Mouse (Mus musculus) lung, adult 18-20 months (tissue): Measurements from ENCODE around the gene Rhob.
A peak's percentile ranks its signal among the peaks of the same experiment; 100 is the strongest.

Source experiments
- DNase-seq, 2 experiments: peaks; one replicate each; pipeline ENCODE4 v3.0.0; 2022; ENCODE audit warnings: mixed read lengths in 2 of 2

Rhob gene

GRCm38 (mm10) chr12:8499871-8500596 lies at the start of gene Rhob:
Gene Rhob (minus strand): TSS chr12:8500009.
- peak; percentile 99 for DNase-seq

- peak; percentile 68 to 73 for DNase-seq
Measured at GRCm38 (mm10) chr12:8547357-8547756, 47.5 kb upstream of the Rhob start.

GRCm38 (mm10) chr12:8546801-8547200 lies 47.0 kb upstream of the Rhob start:
- DNase-seq, result no peak

- no peak for DNase-seq
Measured at GRCm38 (mm10) chr12:8545066-8545610, 45.3 kb upstream of the Rhob start.

GRCm38 (mm10) chr12:8542371-8542770 lies 42.6 kb upstream of the Rhob start:
- no peak for DNase-seq

GRCm38 (mm10) chr12:8539471-8539870 lies 39.7 kb upstream of the Rhob start:
- DNase-seq, result no peak

- no peak for DNase-seq
Measured at GRCm38 (mm10) chr12:8537291-8537690, 37.5 kb upstream of the Rhob start.

GRCm38 (mm10) chr12:8536221-8536965 lies 36.6 kb upstream of the Rhob start:
- DNase-seq, result no peak

GRCm38 (mm10) chr12:8535596-8535995 lies 35.8 kb upstream of the Rhob start:
- no peak for DNase-seq

- no peak for DNase-seq
Measured at GRCm38 (mm10) chr12:8534915-8535314, 35.1 kb upstream of the Rhob start.

- no peak for DNase-seq
Measured at GRCm38 (mm10) chr12:8527770-8528169, 28.0 kb upstream of the Rhob start.

GRCm38 (mm10) chr12:8527175-8527574 lies 27.4 kb upstream of the Rhob start:
- DNase-seq, result no peak

GRCm38 (mm10) chr12:8524062-8524461 lies 24.3 kb upstream of the Rhob start:
- no peak for DNase-seq

- no peak for DNase-seq
Measured at GRCm38 (mm10) chr12:8522711-8523110, 22.9 kb upstream of the Rhob start.

- peak; percentile 84 to 85 for DNase-seq
Measured at GRCm38 (mm10) chr12:8521375-8522047, 21.7 kb upstream of the Rhob start.

- peak in 1 of 2 experiments; percentile 37 for DNase-seq
Measured at GRCm38 (mm10) chr12:8519431-8520160, 19.8 kb upstream of the Rhob start.

GRCm38 (mm10) chr12:8511037-8511882 lies 11.5 kb upstream of the Rhob start:
- DNase-seq, result peak; percentile 48 to 51

- no peak for DNase-seq
Measured at GRCm38 (mm10) chr12:8510317-8510988, 10.6 kb upstream of the Rhob start.

- DNase-seq, result peak; percentile 49 to 57
Measured at GRCm38 (mm10) chr12:8509693-8510092, 9.9 kb upstream of the Rhob start.

- peak; percentile 63 to 72 for DNase-seq
Measured at GRCm38 (mm10) chr12:8506954-8507707, 7.3 kb upstream of the Rhob start.
